Mouse (Mus musculus) hindbrain, embryonic 15.5 days (tissue): ENCODE results near the gene Rgs10. TPM values are rescaled to one million over a fixed set of nuclear protein-coding genes. Genes with fewer than 3 reads are reported as not detected.

Experiments used
- ATAC-seq: fragments of 200-750 bp; cut with Nextera tagmentation; 2 replicates; pipeline ENCODE4 v1.8.0; 2017; ENCODE audit warnings: low read depth, moderate number of reproducible peaks, moderate TSS enrichment; ENCODE audit not compliant: low FRiP score
- H3K27ac ChIP-seq: fragments of 300-500 bp; sonication (generic); replicated peaks from 2 replicates; pipeline ENCODE4 v1.5.1; 2015; ENCODE audit warnings: mild to moderate bottlenecking, inconsistent platforms
- H3K27me3 ChIP-seq: fragments of 300-500 bp; sonication (generic); 2 replicates; pipeline ENCODE4 v1.6.1; 2015; ENCODE audit warnings: control low read depth, inconsistent platforms
- H3K36me3 ChIP-seq: fragments of 300-500 bp; sonication (generic); 2 replicates; pipeline ENCODE4 v1.6.1; 2015; ENCODE audit warnings: control low read depth, inconsistent platforms
- H3K4me1 ChIP-seq: fragments of 300-500 bp; sonication (generic); replicated peaks from 2 replicates; pipeline ENCODE4 v1.6.1; 2015; ENCODE audit warnings: control low read depth, inconsistent platforms
- H3K4me2 ChIP-seq: fragments of 300-500 bp; sonication (generic); 2 replicates; pipeline ENCODE4 v1.6.1; 2015; ENCODE audit warnings: moderate library complexity, mild to moderate bottlenecking, inconsistent platforms
- H3K4me3 ChIP-seq: fragments of 300-500 bp; sonication (generic); 2 replicates; pipeline ENCODE4 v1.5.1; 2015; ENCODE audit warnings: mild to moderate bottlenecking, inconsistent platforms
- H3K9ac ChIP-seq: fragments of 300-500 bp; sonication (generic); 2 replicates; pipeline ENCODE4 v1.6.1; 2015; ENCODE audit warnings: inconsistent platforms
- H3K9me3 ChIP-seq: fragments of 300-500 bp; sonication (generic); 2 replicates; pipeline ENCODE4 v1.6.1; 2016; ENCODE audit warnings: control low read depth, inconsistent platforms
- WGBS: fragments of 180-500 bp; shearing (Covaris S2); methylation state at CpG from one replicate; pipeline ENCODE4 v1.1.7; 2015; 5-methylcytosine and 5-hydroxymethylcytosine counted together
- polyA plus RNA-seq: library from polyadenylated mRNA; unstranded; fragments of >200 nt; fragmentation: Nextera tagmentation; extraction: Ambion mirVana; gene quantifications from 2 replicates; pipeline ENCODE4 v1.2.1, GENCODE M21; 2015

The Rgs10 gene
- 58.9 and 59.3 TPM in 2 replicates for polyA plus RNA-seq

GRCm38 (mm10) chr7:128417930-128418779, at the start of gene Rgs10:
Gene Rgs10 (minus strand): TSS chr7:128418758.
- no peaks in the 10 kb centered on the region for H3K9me3 ChIP-seq
- WGBS, result under 1% methylated on average over 96 of the region's 102 CpGs
- H3K4me1 ChIP-seq, result peaks cover 27% of the 10 kb centered on the region
- H3K9ac ChIP-seq, result peak within 1 kb of the TSS; percentile 62
- H3K27me3 ChIP-seq, result peaks cover 26% of the 10 kb centered on the region
- peak within 1 kb of the TSS; percentile 98 for H3K4me2 ChIP-seq
- no peaks in the 10 kb centered on the region for H3K36me3 ChIP-seq
- H3K27ac ChIP-seq, result peak within 1 kb of the TSS; percentile 30
- peak within 1 kb of the TSS; percentile 67 for H3K4me3 ChIP-seq
- peak; percentile 85 for ATAC-seq

GRCm38 (mm10) chr7:128462406-128462805, 43.8 kb upstream of the Rgs10 start:
- Histone ChIP-seq H3K4me1 (peaks cover 24% of the 10 kb centered on the region), H3K9ac (0 out of 2 replicates have a peak overlapping the region, but pooled peaks have one; percentile 32), H3K27ac (no peak overlapping the region; the same call in 1 of the 2 replicates), H3K36me3 (no peaks in the 10 kb centered on the region), H3K4me3 (peak overlapping the region; percentile 95; the same call in 1 of the 2 replicates), H3K27me3 (no peaks in the 10 kb centered on the region), H3K4me2 (peak overlapping the region; percentile 62), H3K9me3 (no peaks in the 10 kb centered on the region)
- 75% methylated on average over 5 of the region's 5 CpGs for WGBS
- ATAC-seq, result no peak

- ATAC-seq, result peak; percentile 99
- H3K36me3 ChIP-seq, result no peaks in the 10 kb centered on the region
- peak within 1 kb of the TSS; percentile 94 for H3K27ac ChIP-seq
- peak within 1 kb of the TSS; percentile 95 for H3K4me3 ChIP-seq
- H3K4me2 ChIP-seq, result peak within 1 kb of the TSS; percentile 88
- no peaks in the 10 kb centered on the region for H3K27me3 ChIP-seq
- WGBS, result under 1% methylated on average over 69 of the region's 69 CpGs
- no peaks in the 10 kb centered on the region for H3K9me3 ChIP-seq
- H3K9ac ChIP-seq, result peak within 1 kb of the TSS; percentile 93
- H3K4me1 ChIP-seq, result peaks cover 25% of the 10 kb centered on the region
Observed at GRCm38 (mm10) chr7:128461285-128462215, 43.0 kb upstream of the Rgs10 start, which contains the start of gene Tial1. Gene Tial1 (minus strand): TSS chr7:128461717.

GRCm38 (mm10) chr7:128460865-128461228, 42.3 kb upstream of the Rgs10 start:
- no peaks in the 10 kb centered on the region for H3K27me3 ChIP-seq
- peaks cover 25% of the 10 kb centered on the region for H3K4me1 ChIP-seq
- peak overlapping the region; percentile 95 for H3K4me3 ChIP-seq
- H3K27ac ChIP-seq, result peak overlapping the region; percentile 94
- peak; percentile 39 for ATAC-seq
- WGBS, result under 1% methylated on average over 17 of the region's 23 CpGs
- peak overlapping the region; percentile 93 for H3K9ac ChIP-seq
- peak overlapping the region; percentile 88 for H3K4me2 ChIP-seq
- no peaks in the 10 kb centered on the region for H3K9me3 ChIP-seq
- no peaks in the 10 kb centered on the region for H3K36me3 ChIP-seq

GRCm38 (mm10) chr7:128460131-128460864, 41.7 kb upstream of the Rgs10 start:
- peak overlapping the region; percentile 93 for H3K9ac ChIP-seq
- H3K9me3 ChIP-seq, result no peaks in the 10 kb centered on the region
- WGBS, result under 1% methylated on average over 36 of the region's 36 CpGs
- ATAC-seq, result no peak
- peak overlapping the region; percentile 88 for H3K4me2 ChIP-seq
- peak overlapping the region; percentile 95 for H3K4me3 ChIP-seq
- H3K36me3 ChIP-seq, result no peaks in the 10 kb centered on the region
- H3K4me1 ChIP-seq, result peaks cover 25% of the 10 kb centered on the region
- H3K27ac ChIP-seq, result peak overlapping the region; percentile 94
- H3K27me3 ChIP-seq, result no peaks in the 10 kb centered on the region

- peak overlapping the region; percentile 93 for H3K9ac ChIP-seq
- peak overlapping the region; percentile 94 for H3K27ac ChIP-seq
- WGBS, result 15% methylated on average over 4 of the region's 4 CpGs
- peak overlapping the region; percentile 88 for H3K4me2 ChIP-seq
- H3K4me1 ChIP-seq, result peaks cover 25% of the 10 kb centered on the region
- H3K9me3 ChIP-seq, result no peaks in the 10 kb centered on the region
- H3K4me3 ChIP-seq, result peak overlapping the region; percentile 95
- no peaks in the 10 kb centered on the region for H3K36me3 ChIP-seq
- no peak for ATAC-seq
- no peaks in the 10 kb centered on the region for H3K27me3 ChIP-seq
Observed at GRCm38 (mm10) chr7:128459791-128460130, 41.2 kb upstream of the Rgs10 start.

GRCm38 (mm10) chr7:128458011-128458410, 39.5 kb upstream of the Rgs10 start:
- no peak overlapping the region for H3K4me3 ChIP-seq
- no peak overlapping the region for H3K27ac ChIP-seq
- peaks cover 13% of the 10 kb centered on the region for H3K36me3 ChIP-seq
- H3K9ac ChIP-seq, result no peak overlapping the region
- ATAC-seq, result no peak
- no peaks in the 10 kb centered on the region for H3K27me3 ChIP-seq
- no peaks in the 10 kb centered on the region for H3K9me3 ChIP-seq
- H3K4me1 ChIP-seq, result peaks cover 25% of the 10 kb centered on the region
- H3K4me2 ChIP-seq, result no peak overlapping the region

GRCm38 (mm10) chr7:128452731-128453130, 34.2 kb upstream of the Rgs10 start:
- H3K9ac ChIP-seq, result no peak overlapping the region
- no peak for ATAC-seq
- 93% methylated on average over 1 of the region's 1 CpGs for WGBS

GRCm38 (mm10) chr7:128440584-128440983, 22.0 kb upstream of the Rgs10 start:
- ATAC-seq, result no peak
- H3K9me3 ChIP-seq, result no peaks in the 10 kb centered on the region
- no peak overlapping the region for H3K4me3 ChIP-seq

More at GRCm38 (mm10) chr7:128452731-128453130, 34.2 kb upstream of the Rgs10 start:
- Histone ChIP-seq H3K4me2 (no peak overlapping the region), H3K27me3 (no peaks in the 10 kb centered on the region), H3K4me1 (peaks cover 5% of the 10 kb centered on the region), H3K9me3 (no peaks in the 10 kb centered on the region), H3K4me3 (no peak overlapping the region), H3K36me3 (peaks cover 26% of the 10 kb centered on the region), H3K27ac (no peak overlapping the region)

GRCm38 (mm10) chr7:128439251-128439650, 20.7 kb upstream of the Rgs10 start:
- 96% methylated on average over 6 of the region's 6 CpGs for WGBS
- H3K4me3 ChIP-seq, result no peak overlapping the region
- no peaks in the 10 kb centered on the region for H3K27me3 ChIP-seq
- H3K36me3 ChIP-seq, result peaks cover 29% of the 10 kb centered on the region
- no peak overlapping the region for H3K9ac ChIP-seq
- no peak for ATAC-seq
- H3K27ac ChIP-seq, result no peak overlapping the region
- no peak overlapping the region for H3K4me2 ChIP-seq
- no peaks in the 10 kb centered on the region for H3K4me1 ChIP-seq
- H3K9me3 ChIP-seq, result no peaks in the 10 kb centered on the region

More at GRCm38 (mm10) chr7:128440584-128440983, 22.0 kb upstream of the Rgs10 start:
- Histone ChIP-seq H3K4me1 (no peaks in the 10 kb centered on the region), H3K4me2 (no peak overlapping the region), H3K36me3 (peaks cover 37% of the 10 kb centered on the region), H3K27me3 (no peaks in the 10 kb centered on the region), H3K27ac (no peak overlapping the region), H3K9ac (no peak overlapping the region)
- WGBS, result 92% methylated on average over 2 of the region's 2 CpGs

- Histone ChIP-seq H3K36me3 (peaks cover 20% of the 10 kb centered on the region), H3K27me3 (no peaks in the 10 kb centered on the region), H3K9ac (no peak overlapping the region), H3K4me2 (no peak overlapping the region), H3K4me3 (no peak overlapping the region), H3K9me3 (no peaks in the 10 kb centered on the region), H3K4me1 (no peaks in the 10 kb centered on the region; the same call in 1 of the 2 replicates), H3K27ac (no peak overlapping the region)
- ATAC-seq, result no peak
Observed at GRCm38 (mm10) chr7:128438131-128438530, 19.6 kb upstream of the Rgs10 start.
